Mouse (Mus musculus): ENCODE data around the gene Tmed2. TPM values are rescaled to one million over a fixed set of nuclear protein-coding genes. Genes with fewer than 3 reads are reported as not detected.

The Tmed2 gene
- polyA plus RNA-seq, 2 experiments, result 264 to 615 TPM

DNA sequence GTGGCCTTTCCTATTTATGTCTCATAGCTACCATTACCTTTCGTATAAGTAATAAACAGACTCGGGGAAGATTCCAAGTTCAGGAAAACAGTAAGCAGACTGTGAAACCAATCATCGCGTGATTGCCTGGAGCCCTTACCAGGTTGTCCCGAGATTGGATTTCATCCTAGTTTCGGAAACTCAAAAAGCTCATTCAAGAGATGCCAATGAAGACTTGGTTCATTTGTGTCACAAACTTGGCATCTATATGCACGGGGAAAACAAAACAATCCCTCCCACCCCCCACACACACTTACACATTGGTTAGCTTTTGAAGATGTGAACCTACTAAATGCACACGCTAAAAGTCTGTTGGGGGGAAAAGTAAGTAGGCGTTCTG lies 11.6 kb downstream of the Tmed2 start:
- Histone ChIP-seq H3K36me3 (ENCODE audit: control insufficient read depth, insufficient read depth, low read length) (peaks cover 46% of the 10 kb centered on the region), H3K4me1 (ENCODE audit: control insufficient read depth, insufficient read depth, low read length) (no peaks in the 10 kb centered on the region; the same call in 1 of the 2 replicates), H3K4me2 (replicated peaks; ENCODE audit: low read depth, low read length, severe bottlenecking) (peak overlapping the region; percentile 68), H3K9ac (ENCODE audit: low read depth, low read length, severe bottlenecking) (peak overlapping the region; percentile 70), H3K27me3 (ENCODE audit: control insufficient read depth, insufficient read depth, low read length) (no peaks in the 10 kb centered on the region), H3K4me3 (replicated peaks; ENCODE audit: low read length) (peak overlapping the region; percentile 84), H3K9me3 (ENCODE audit: control insufficient read depth, low read length) (no peaks in the 10 kb centered on the region), H3K27ac (replicated peaks; ENCODE audit: low read depth, low read length) (peak overlapping the region; percentile 78)
- no peak for ATAC-seq (ENCODE audit: low FRiP score, low read depth)
- WGBS, result 9% methylated on average over 9 of the region's 9 CpGs
- no peak for TF ChIP-seq POLR2A (IDR thresholded peaks at IDR 0.05; ENCODE audit: borderline replicate concordance, extremely low read depth, insufficient read depth, insufficient read length)
- peak; percentile 31 for DNase-seq (ENCODE audit: low spot score)

GRCm38 (mm10) chr5:124552558-124553307 lies 12.2 kb downstream of the Tmed2 start, which contains the start of gene Ddx55:
TSS of gene Ddx55 (plus strand) at chr5:124552864.
- H3K27ac ChIP-seq (replicated peaks; ENCODE audit: low read depth, low read length), result peak within 1 kb of the TSS; percentile 78
- H3K9ac ChIP-seq (ENCODE audit: low read depth, low read length, severe bottlenecking), result peak within 1 kb of the TSS; percentile 70
- ATAC-seq (ENCODE audit: low FRiP score, low read depth), result peak; percentile 87
- WGBS, result under 1% methylated on average over 63 of the region's 66 CpGs
- H3K4me1 ChIP-seq (ENCODE audit: control insufficient read depth, insufficient read depth, low read length), result no peaks in the 10 kb centered on the region; the same call in 1 of the 2 replicates
- no peaks in the 10 kb centered on the region for H3K9me3 ChIP-seq (ENCODE audit: control insufficient read depth, low read length)
- peak within 1 kb of the TSS; percentile 84 for H3K4me3 ChIP-seq (replicated peaks; ENCODE audit: low read length)
- peak within 1 kb of the TSS; percentile 68 for H3K4me2 ChIP-seq (replicated peaks; ENCODE audit: low read depth, low read length, severe bottlenecking)
- TF ChIP-seq POLR2A (IDR thresholded peaks at IDR 0.05; ENCODE audit: borderline replicate concordance, extremely low read depth, insufficient read depth, insufficient read length), result no peak
- H3K27me3 ChIP-seq (ENCODE audit: control insufficient read depth, insufficient read depth, low read length), result no peaks in the 10 kb centered on the region
- peaks cover 44% of the 10 kb centered on the region for H3K36me3 ChIP-seq (ENCODE audit: control insufficient read depth, insufficient read depth, low read length)
- peak; percentile 94 for DNase-seq (ENCODE audit: low spot score)

- Histone ChIP-seq H3K9me3 (ENCODE audit: control insufficient read depth, low read length) (no peaks in the 10 kb centered on the region), H3K4me1 (ENCODE audit: control insufficient read depth, insufficient read depth, low read length) (no peaks in the 10 kb centered on the region; the same call in 1 of the 2 replicates), H3K9ac (ENCODE audit: low read depth, low read length, severe bottlenecking) (no peak overlapping the region), H3K27me3 (ENCODE audit: control insufficient read depth, insufficient read depth, low read length) (no peaks in the 10 kb centered on the region), H3K27ac (replicated peaks; ENCODE audit: low read depth, low read length) (no peak overlapping the region), H3K36me3 (ENCODE audit: control insufficient read depth, insufficient read depth, low read length) (peaks cover 44% of the 10 kb centered on the region), H3K4me3 (replicated peaks; ENCODE audit: low read length) (peak overlapping the region; percentile 84; the same call in 1 of the 2 replicates), H3K4me2 (replicated peaks; ENCODE audit: low read depth, low read length, severe bottlenecking) (peak overlapping the region; percentile 68)
- no peak for TF ChIP-seq POLR2A (IDR thresholded peaks at IDR 0.05; ENCODE audit: borderline replicate concordance, extremely low read depth, insufficient read depth, insufficient read length)
- DNase-seq (ENCODE audit: low spot score) (no peak), ATAC-seq (ENCODE audit: low FRiP score, low read depth) (no peak)
- 70% methylated on average over 6 of the region's 6 CpGs for WGBS
These were observed 13.1 kb downstream of the Tmed2 start for GRCm38 (mm10) chr5:124553607-124554006.

DNA sequence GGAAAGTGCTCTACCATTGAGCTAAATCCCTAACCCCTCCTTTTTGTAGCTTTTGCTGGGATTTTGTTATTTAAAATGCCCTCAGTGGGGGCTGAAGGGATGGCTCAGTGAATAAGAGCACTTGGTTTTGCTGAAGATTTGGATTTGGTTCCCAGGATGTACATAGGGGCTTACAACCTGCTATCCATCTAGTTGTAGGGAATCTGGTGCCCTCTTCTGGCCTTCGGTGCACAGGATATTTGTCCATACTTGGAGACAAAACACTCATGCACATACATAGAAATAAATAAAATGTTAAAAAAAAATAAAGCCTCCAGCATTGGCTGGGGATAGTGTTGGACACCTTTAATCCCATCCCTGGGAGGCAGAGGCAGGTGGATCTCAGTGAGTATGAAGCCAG lies 14.7 kb downstream of the Tmed2 start:
- Histone ChIP-seq H3K36me3 (ENCODE audit: control insufficient read depth, insufficient read depth, low read length) (peaks cover 54% of the 10 kb centered on the region), H3K9me3 (ENCODE audit: control insufficient read depth, low read length) (no peaks in the 10 kb centered on the region), H3K4me1 (ENCODE audit: control insufficient read depth, insufficient read depth, low read length) (no peaks in the 10 kb centered on the region; the same call in 1 of the 2 replicates), H3K27me3 (ENCODE audit: control insufficient read depth, insufficient read depth, low read length) (no peaks in the 10 kb centered on the region), H3K4me3 (replicated peaks; ENCODE audit: low read length) (no peak overlapping the region), H3K27ac (replicated peaks; ENCODE audit: low read depth, low read length) (no peak overlapping the region), H3K4me2 (replicated peaks; ENCODE audit: low read depth, low read length, severe bottlenecking) (no peak overlapping the region), H3K9ac (ENCODE audit: low read depth, low read length, severe bottlenecking) (no peak overlapping the region)
- TF ChIP-seq POLR2A (IDR thresholded peaks at IDR 0.05; ENCODE audit: borderline replicate concordance, extremely low read depth, insufficient read depth, insufficient read length), result no peak
- ATAC-seq (ENCODE audit: low FRiP score, low read depth), result no peak
- DNase-seq (ENCODE audit: low spot score), result no peak
- WGBS, result 86% methylated on average over 1 of the region's 1 CpGs

- DNase-seq (ENCODE audit: low spot score) (no peak), ATAC-seq (ENCODE audit: low FRiP score, low read depth) (no peak)
- Histone ChIP-seq H3K9me3 (ENCODE audit: control insufficient read depth, low read length) (no peaks in the 10 kb centered on the region), H3K9ac (ENCODE audit: low read depth, low read length, severe bottlenecking) (no peak overlapping the region), H3K27me3 (ENCODE audit: control insufficient read depth, insufficient read depth, low read length) (no peaks in the 10 kb centered on the region), H3K27ac (replicated peaks; ENCODE audit: low read depth, low read length) (no peak overlapping the region), H3K4me1 (ENCODE audit: control insufficient read depth, insufficient read depth, low read length) (no peaks in the 10 kb centered on the region), H3K36me3 (ENCODE audit: control insufficient read depth, insufficient read depth, low read length) (peaks cover 98% of the 10 kb centered on the region), H3K4me3 (replicated peaks; ENCODE audit: low read length) (no peak overlapping the region), H3K4me2 (replicated peaks; ENCODE audit: low read depth, low read length, severe bottlenecking) (no peak overlapping the region)
- TF ChIP-seq POLR2A (IDR thresholded peaks at IDR 0.05; ENCODE audit: borderline replicate concordance, extremely low read depth, insufficient read depth, insufficient read length), result no peak
- 87% methylated on average over 12 of the region's 12 CpGs for WGBS
These were observed 30.6 kb downstream of the Tmed2 start for GRCm38 (mm10) chr5:124571068-124571467.

All from limb, embryonic 14.5 days (tissue).